Mouse (Mus musculus): ENCODE data around the gene Lgals3.

The Lgals3 gene

GRCm38 (mm10) chr14:47432987-47433386 is 65.4 kb downstream of the Lgals3 start:
- DNase-seq (ENCODE audit: low spot score in 2 of 2) = no peak
